Mouse (Mus musculus): ENCODE measurements around the gene Kmt2d.

The Kmt2d gene

GRCm38 (mm10) chr15:98808651-98809134 lies 62.3 kb downstream of the Kmt2d start:
- POLR2A ChIA-PET: interaction anchor here in 2 of 4 experiments (0.9 to 4.0 kb wide), 10 partner anchors 13 to 221 kb away, joined by 3 to 17 read pairs (median 5); partner anchors contain the start of genes Prkag1 (in 1 of the 2), Tuba1b (in 1 of the 2) and Tuba1c (in 1 of the 2)
- CTCF ChIA-PET: interaction anchor here (0.8 to 3.2 kb wide), 17 partner anchors 9 to 177 kb away, joined by 3 to 13 read pairs (median 3); partner anchors contain the start of genes Prkag1 (in 2 of the 4), Ccdc65 (in 1 of the 4) and Wnt1 (in 1 of the 4)

GRCm38 (mm10) chr15:98807895-98808650 lies 62.9 kb downstream of the Kmt2d start:
- ChIA-PET POLR2A (interaction anchor here in 2 of 4 experiments (0.6 to 4.0 kb wide), 17 partner anchors 13 to 222 kb away, joined by 3 to 17 read pairs (median 4); partner anchors contain the start of genes Prkag1 (in 1 of the 2), Rnd1 (in 1 of the 2), Tuba1b (in 1 of the 2) and Tuba1c (in 1 of the 2)), CTCF (interaction anchor here (0.6 to 3.2 kb wide), 21 partner anchors 9 to 176 kb away, joined by 3 to 13 read pairs (median 3); partner anchors contain the start of genes Prkag1 (in 2 of the 4), Ccdc65 (in 1 of the 4) and Wnt1 (in 1 of the 4))

GRCm38 (mm10) chr15:98806809-98807770 lies 63.9 kb downstream of the Kmt2d start:
- ChIA-PET POLR2A (interaction anchor here in 3 of 4 experiments (0.6 to 4.0 kb wide), 43 partner anchors 9 to 239 kb away, joined by 3 to 15 read pairs (median 4); partner anchors contain the start of genes Arf3 (in 2 of the 3), Rnd1 (in 2 of the 3), Tuba1c (in 2 of the 3) and Prkag1 (in 1 of the 3)), CTCF (interaction anchor here (0.6 to 3.2 kb wide), 36 partner anchors 8 to 409 kb away, joined by 3 to 13 read pairs (median 3); partner anchors contain the start of genes Wnt1 (in 2 of the 4), Ccdc65 (in 1 of the 4) and Prkag1 (in 1 of the 4))

GRCm38 (mm10) chr15:98806071-98806808 lies 64.8 kb downstream of the Kmt2d start:
- POLR2A ChIA-PET: interaction anchor here in 3 of 4 experiments (0.5 to 2.4 kb wide), 35 partner anchors 10 to 487 kb away, joined by 3 to 10 read pairs (median 4); partner anchors contain the start of genes Arf3 (in 2 of the 3), Tuba1c (in 2 of the 3), Prkag1 (in 1 of the 3) and Rnd1 (in 1 of the 3)
- CTCF ChIA-PET: interaction anchor here (0.6 to 3.2 kb wide), 29 partner anchors 13 to 1022 kb away, joined by 3 to 13 read pairs (median 3); partner anchors contain the start of genes Wnt1 (in 2 of the 4), Ccdc65 (in 1 of the 4) and Prkag1 (in 1 of the 4)

- CTCF ChIA-PET: interaction anchor here in 3 of 4 experiments (0.7 to 3.2 kb wide), 16 partner anchors 12 to 1022 kb away, joined by 3 to 13 read pairs (median 3); partner anchors contain the start of genes Prkag1 (in 1 of the 3) and Wnt1 (in 1 of the 3)
- POLR2A ChIA-PET: interaction anchor here in 3 of 4 experiments (0.5 to 2.4 kb wide), 16 partner anchors 12 to 487 kb away, joined by 3 to 10 read pairs (median 4); partner anchors contain the start of genes Arf3 (in 2 of the 3), Prkag1 (in 1 of the 3) and Rnd1 (in 1 of the 3)
Observed at GRCm38 (mm10) chr15:98805324-98806040, 65.5 kb downstream of the Kmt2d start.

- ChIA-PET CTCF (interaction anchor here in 1 of 4 experiments (1.0 to 1.3 kb wide), 3 partner anchors 13 to 224 kb away, joined by 3 to 4 read pairs (median 3); no protein-coding TSS in a partner anchor), POLR2A (no interaction called here)
Observed at GRCm38 (mm10) chr15:98804054-98804453, 67.0 kb downstream of the Kmt2d start.

- POLR2A ChIA-PET: interaction anchor here in 1 of 4 experiments (1.3 kb wide), 1 partner anchor 22 kb away, joined by 3 read pairs; no protein-coding TSS in a partner anchor
- CTCF ChIA-PET: interaction anchor here in 1 of 4 experiments (1.1 to 1.5 kb wide), 3 partner anchors 13 to 224 kb away, joined by 4 read pairs; no protein-coding TSS in a partner anchor
Observed at GRCm38 (mm10) chr15:98802926-98803325, 68.1 kb downstream of the Kmt2d start.

- ChIA-PET POLR2A (interaction anchor here in 3 of 4 experiments (0.6 to 1.3 kb wide), 11 partner anchors 14 to 299 kb away, joined by 3 to 5 read pairs (median 3); partner anchors contain the start of genes Arf3 (in 1 of the 3) and Rnd1 (in 1 of the 3)), CTCF (interaction anchor here (0.5 to 1.8 kb wide), 80 partner anchors 9 to 1156 kb away, joined by 3 to 30 read pairs (median 4); partner anchors contain the start of genes Wnt1 (in 3 of the 4), Arf3 (in 2 of the 4), Ddn (in 2 of the 4) and Fkbp11 (in 2 of the 4))
Observed at GRCm38 (mm10) chr15:98799396-98799795, 71.6 kb downstream of the Kmt2d start.

GRCm38 (mm10) chr15:98798903-98799302 lies 72.1 kb downstream of the Kmt2d start:
- CTCF ChIA-PET: interaction anchor here (0.5 to 1.8 kb wide), 66 partner anchors 9 to 1157 kb away, joined by 3 to 30 read pairs (median 4); partner anchors contain the start of genes Wnt1 (in 3 of the 4), Arf3 (in 2 of the 4), Ddn (in 2 of the 4) and Prkag1 (in 2 of the 4)

GRCm38 (mm10) chr15:98797835-98798492 lies 73.0 kb downstream of the Kmt2d start:
- CTCF ChIA-PET: interaction anchor here in 1 of 4 experiments (1.2 kb wide), 1 partner anchor 219 kb away, joined by 4 read pairs; no protein-coding TSS in a partner anchor
- POLR2A ChIA-PET: no interaction called here

More at GRCm38 (mm10) chr15:98798903-98799302, 72.1 kb downstream of the Kmt2d start:
- POLR2A ChIA-PET: interaction anchor here in 3 of 4 experiments (0.7 to 1.3 kb wide), 8 partner anchors 23 to 300 kb away, joined by 3 to 5 read pairs (median 3); partner anchors contain the start of genes Arf3 (in 1 of the 3) and Rnd1 (in 1 of the 3)

- ChIA-PET CTCF (interaction anchor here in 3 of 4 experiments (0.5 to 1.2 kb wide), 7 partner anchors 16 to 491 kb away, joined by 3 to 10 read pairs (median 4); no protein-coding TSS in a partner anchor), POLR2A (interaction anchor here in 3 of 4 experiments (0.6 to 0.7 kb wide), 3 partner anchors 11 to 624 kb away, joined by 3 to 5 read pairs (median 4); no protein-coding TSS in a partner anchor)
Observed at GRCm38 (mm10) chr15:98796803-98797595, 74.0 kb downstream of the Kmt2d start.

GRCm38 (mm10) chr15:98793141-98793698 lies 77.8 kb downstream of the Kmt2d start:
- ChIA-PET CTCF (interaction anchor here (0.6 to 1.5 kb wide), 9 partner anchors 8 to 213 kb away, joined by 3 to 5 read pairs (median 3); partner anchors contain the start of gene Lmbr1l (in 1 of the 4)), POLR2A (interaction anchor here in 3 of 4 experiments (0.7 to 6.9 kb wide), 8 partner anchors 12 to 178 kb away, joined by 3 to 36 read pairs (median 3); partner anchors contain the start of gene Wnt10b (in 1 of the 3))

Measured in embryonic stem cell, embryonic (primary cell).